Mouse (Mus musculus) heart, embryonic 11.5 days (tissue): ENCODE data around the gene Ankrd52. TPM values are rescaled to one million over a fixed set of nuclear protein-coding genes. Genes with fewer than 3 reads are reported as not detected.

Experiments used
- ATAC-seq: fragments of 200-750 bp; cut with Nextera tagmentation; replicated peaks from 2 replicates; pipeline ENCODE4 v1.8.0; 2017; ENCODE audit warnings: moderate library complexity; ENCODE audit not compliant: insufficient number of reproducible peaks, low FRiP score, low TSS enrichment
- H3K27ac ChIP-seq: fragments of 300-500 bp; sonication (generic); 2 replicates; pipeline ENCODE4 v1.5.1; 2014; ENCODE audit warnings: mild to moderate bottlenecking, low read depth, low read length
- H3K27me3 ChIP-seq: fragments of 300-500 bp; sonication (generic); 2 replicates; pipeline ENCODE4 v1.6.1; 2014; ENCODE audit warnings: mild to moderate bottlenecking, low read length, mixed read lengths; ENCODE audit not compliant: control insufficient read depth, insufficient read depth
- H3K36me3 ChIP-seq: fragments of 300-500 bp; sonication (generic); 2 replicates; pipeline ENCODE4 v1.6.1; 2014; ENCODE audit warnings: mild to moderate bottlenecking, low read length, moderate library complexity, mixed read lengths; ENCODE audit not compliant: control insufficient read depth, insufficient read depth
- H3K4me1 ChIP-seq: fragments of 300-500 bp; sonication (generic); 2 replicates; pipeline ENCODE4 v1.6.1; 2014; ENCODE audit warnings: low read length; ENCODE audit not compliant: control insufficient read depth, insufficient read depth
- H3K4me2 ChIP-seq: fragments of 300-500 bp; sonication (generic); 2 replicates; pipeline ENCODE4 v1.6.1; 2014; ENCODE audit warnings: mild to moderate bottlenecking, moderate library complexity
- H3K4me3 ChIP-seq: fragments of 300-500 bp; sonication (generic); 2 replicates; pipeline ENCODE4 v1.5.1; 2014; ENCODE audit warnings: low read depth, low read length
- H3K9ac ChIP-seq: fragments of 300-500 bp; sonication (generic); 2 replicates; pipeline ENCODE4 v1.6.1; 2014; ENCODE audit warnings: mild to moderate bottlenecking, low read depth, low read length, moderate library complexity
- H3K9me3 ChIP-seq: fragments of 300-500 bp; sonication (generic); replicated peaks from 2 replicates; pipeline ENCODE4 v1.6.1; 2016; ENCODE audit warnings: low read length; ENCODE audit not compliant: control insufficient read depth
- WGBS: fragments of 180-500 bp; shearing (Covaris S2); extraction: QIAGEN DNeasy Blood & Tissue Kit; methylation state at CpG from one replicate; pipeline ENCODE4 v1.1.7; 2014; ENCODE audit not compliant: insufficient replicate concordance; 5-methylcytosine and 5-hydroxymethylcytosine counted together
- microRNA-seq: library from miRNA; unstranded; fragments of <30 nt; microRNA quantifications from one replicate; pipeline ENCODE4, GENCODE M21; 2016; ENCODE audit warnings: borderline number of aligned reads
- polyA plus RNA-seq: library from polyadenylated mRNA; unstranded; fragments of >200 nt; fragmentation: Nextera tagmentation; extraction: Ambion mirVana; gene quantifications from 2 replicates; pipeline ENCODE4 v1.2.1, GENCODE M21; 2014

The Ankrd52 gene
- polyA plus RNA-seq, 1 experiment from 2014 or later: 11.7 TPM

- Histone ChIP-seq H3K4me3 (no peak overlapping the region), H3K9ac (no peak overlapping the region), H3K9me3 (no peaks in the 10 kb centered on the region), H3K27me3 (no peaks in the 10 kb centered on the region), H3K36me3 (0 out of 2 replicates have a peak, but pooled peaks cover 4% of the 10 kb centered on the region), H3K4me2 (no peak overlapping the region), H3K4me1 (no peaks in the 10 kb centered on the region), H3K27ac (no peak overlapping the region)
- 64% methylated on average over 4 of the region's 4 CpGs for WGBS
- ATAC-seq: no peak
Measured at GRCm38 (mm10) chr10:128445407-128445806, 68.5 kb downstream of the Ankrd52 start.

DNA sequence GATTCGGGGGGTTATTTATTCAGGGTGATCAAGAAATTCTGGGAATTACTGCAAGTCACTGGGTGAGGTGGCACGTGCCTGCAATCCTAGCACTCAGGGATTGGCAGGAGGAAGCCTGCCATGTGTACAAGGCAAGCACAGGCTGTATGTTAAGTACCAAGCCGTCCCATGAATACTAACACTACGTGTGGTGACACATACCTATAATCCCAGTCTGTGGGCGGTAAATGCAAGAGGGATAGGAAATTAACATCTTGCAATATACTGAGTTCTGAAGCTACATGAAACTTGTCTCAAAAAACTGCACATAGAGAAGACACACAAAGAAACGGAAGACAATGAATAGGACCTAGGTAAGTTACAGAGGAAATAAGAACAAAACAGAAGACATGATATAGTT, 74.1 kb downstream of the Ankrd52 start:
- Histone ChIP-seq H3K4me3 (no peak overlapping the region), H3K4me1 (no peaks in the 10 kb centered on the region), H3K36me3 (no peaks in the 10 kb centered on the region), H3K27ac (no peak overlapping the region), H3K9ac (no peak overlapping the region), H3K4me2 (no peak overlapping the region), H3K27me3 (no peaks in the 10 kb centered on the region), H3K9me3 (no peaks in the 10 kb centered on the region)
- WGBS: 76% methylated on average over 6 of the region's 6 CpGs
- no peak for ATAC-seq

DNA sequence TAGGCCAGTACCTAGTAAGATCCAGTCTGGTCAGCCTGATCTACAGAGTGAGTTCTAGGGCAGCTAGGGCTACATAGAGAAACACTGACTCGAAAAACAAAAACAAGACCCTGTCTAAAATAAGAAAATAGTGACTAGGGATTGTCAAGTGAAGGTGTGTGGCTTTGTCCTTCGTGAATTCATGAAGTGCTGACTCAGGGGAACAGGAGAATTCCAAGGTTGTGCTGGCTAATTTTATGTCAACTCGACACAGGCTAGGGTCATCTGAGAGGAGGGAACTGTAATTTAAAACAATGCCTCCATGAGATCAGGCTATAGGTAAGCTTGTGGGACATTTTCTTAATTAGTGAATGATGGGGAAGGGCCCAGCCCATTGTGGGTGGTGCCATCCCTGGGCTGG, 77.6 kb downstream of the Ankrd52 start:
- Histone ChIP-seq H3K36me3 (no peaks in the 10 kb centered on the region), H3K4me1 (no peaks in the 10 kb centered on the region)
- 70% methylated on average over 3 of the region's 3 CpGs for WGBS

GRCm38 (mm10) chr10:128455280-128455679, 78.4 kb downstream of the Ankrd52 start:
- Histone ChIP-seq H3K27ac (no peak overlapping the region), H3K4me1 (peaks cover 2% of the 10 kb centered on the region; the same call in 1 of the 2 replicates), H3K4me2 (peak overlapping the region; percentile 45), H3K9ac (peak overlapping the region; percentile 13; the same call in 1 of the 2 replicates), H3K27me3 (no peaks in the 10 kb centered on the region), H3K9me3 (no peaks in the 10 kb centered on the region), H3K4me3 (no peak overlapping the region), H3K36me3 (no peaks in the 10 kb centered on the region)
- no peak for ATAC-seq
- WGBS: 2% methylated on average over 6 of the region's 6 CpGs

More for the DNA sequence above, 77.6 kb downstream of the Ankrd52 start:
- H3K9ac ChIP-seq: no peak overlapping the region
- no peak overlapping the region for H3K27ac ChIP-seq
- ATAC-seq: no peak
- H3K27me3 ChIP-seq: no peaks in the 10 kb centered on the region
- no peak overlapping the region for H3K4me2 ChIP-seq
- no peaks in the 10 kb centered on the region for H3K9me3 ChIP-seq
- H3K4me3 ChIP-seq: no peak overlapping the region

DNA sequence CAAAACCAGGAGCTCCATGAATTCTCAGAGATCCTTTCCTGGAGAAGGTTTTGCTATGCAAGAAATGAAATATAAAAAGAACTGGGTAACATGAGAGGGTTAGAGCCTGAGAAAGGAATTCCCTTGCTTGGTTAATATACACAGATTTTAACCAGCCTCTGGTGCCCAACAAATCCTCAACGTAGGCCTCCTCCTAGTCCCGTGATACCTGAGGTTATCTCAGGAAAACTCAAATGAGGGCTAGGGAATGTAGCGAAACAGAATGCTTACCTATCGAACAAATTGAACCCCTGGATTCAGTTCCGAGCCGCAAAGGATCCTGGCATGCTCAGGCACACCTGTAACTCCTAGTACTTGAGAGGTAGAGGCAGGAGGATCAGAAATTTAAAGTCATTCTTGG, 80.8 kb downstream of the Ankrd52 start:
- Histone ChIP-seq H3K4me3 (no peak overlapping the region), H3K9ac (no peak overlapping the region)
- WGBS: 85% methylated on average over 6 of the region's 6 CpGs

More for the DNA sequence above, 80.8 kb downstream of the Ankrd52 start:
- no peak for ATAC-seq
- Histone ChIP-seq H3K36me3 (0 out of 2 replicates have a peak, but pooled peaks cover 3% of the 10 kb centered on the region), H3K4me1 (peaks cover 10% of the 10 kb centered on the region), H3K27me3 (no peaks in the 10 kb centered on the region), H3K9me3 (no peaks in the 10 kb centered on the region), H3K27ac (no peak overlapping the region), H3K4me2 (peak overlapping the region; percentile 78; the same call in 1 of the 2 replicates)

Small RNA genes lying within 50 kb of the gene (microRNA-seq; reads per million reads assigned to microRNA genes)
- not detected for gene Gm25361
- gene Gm26308: not detected
- 0.75 reads per million, percentile 6 among the genes with 10 or more reads in this experiment for gene Mir6914
- gene Mir6915: 1.0 reads per million, percentile 13 among the genes with 10 or more reads in this experiment
- gene Mir8105: 0.81 reads per million, percentile 9 among the genes with 10 or more reads in this experiment

Other genes starting within 250 kb of the Ankrd52 start
- 36.1 and 38.5 TPM in 2 replicates for gene Rbms2, start 196.8 kb upstream of the Ankrd52 start, polyA plus RNA-seq
- gene Gls2, start 182.7 kb upstream of the Ankrd52 start, polyA plus RNA-seq: 0.89 and 1.3 TPM in 2 replicates
- gene Spryd4, start 165.3 kb upstream of the Ankrd52 start, polyA plus RNA-seq: 40.4 and 41.4 TPM in 2 replicates
- gene Mip, start 151.3 kb upstream of the Ankrd52 start, polyA plus RNA-seq: not detected in 2 replicates
- gene Timeless, start 145.1 kb upstream of the Ankrd52 start, polyA plus RNA-seq: 33.1 and 34.2 TPM in 2 replicates
- gene Apon, start 123.0 kb upstream of the Ankrd52 start, polyA plus RNA-seq: 0.24 TPM in 1 of 2 replicates, not detected in the other
- gene Apof, start 108.4 kb upstream of the Ankrd52 start, polyA plus RNA-seq: 0.49 TPM in 1 of 2 replicates, not detected in the other
- 8.6 and 11.0 TPM in 2 replicates for gene Stat2, start 106.6 kb upstream of the Ankrd52 start, polyA plus RNA-seq
- 0.86 and 0.89 TPM in 2 replicates for gene Il23a, start 78.4 kb upstream of the Ankrd52 start, polyA plus RNA-seq
- 25.9 and 27.7 TPM in 2 replicates for gene Pan2, start 73.8 kb upstream of the Ankrd52 start, polyA plus RNA-seq
- gene Cnpy2, start 54.7 kb upstream of the Ankrd52 start, polyA plus RNA-seq: 206 and 224 TPM in 2 replicates
- gene Cs, start 39.4 kb upstream of the Ankrd52 start, polyA plus RNA-seq: 424 and 466 TPM in 2 replicates
- gene Coq10a, start 8.1 kb upstream of the Ankrd52 start, polyA plus RNA-seq: 12.6 and 14.0 TPM in 2 replicates
- 0.52 TPM in 1 of 2 replicates, not detected in the other for gene Slc39a5, start 24.1 kb downstream of the Ankrd52 start, polyA plus RNA-seq
- 61.6 and 70.8 TPM in 2 replicates for gene Nabp2, start 34.4 kb downstream of the Ankrd52 start, polyA plus RNA-seq
- 24.5 and 24.8 TPM in 2 replicates for gene Rnf41, start 34.5 kb downstream of the Ankrd52 start, polyA plus RNA-seq
- 70.8 and 82.8 TPM in 2 replicates for gene Smarcc2, start 82.1 kb downstream of the Ankrd52 start, polyA plus RNA-seq
- 1,242 and 1,345 TPM in 2 replicates for gene Myl6, start 117.0 kb downstream of the Ankrd52 start, polyA plus RNA-seq
- 3.3 and 5.4 TPM in 2 replicates for gene Myl6b, start 121.6 kb downstream of the Ankrd52 start, polyA plus RNA-seq
- 14.5 and 18.7 TPM in 2 replicates for gene Esyt1, start 148.8 kb downstream of the Ankrd52 start, polyA plus RNA-seq
- gene Zc3h10, start 170.7 kb downstream of the Ankrd52 start, polyA plus RNA-seq: 7.7 and 8.0 TPM in 2 replicates
- 2,515 and 2,664 TPM in 2 replicates for gene Rpl41, start 172.2 kb downstream of the Ankrd52 start, polyA plus RNA-seq
- gene Pa2g4, start 188.9 kb downstream of the Ankrd52 start, polyA plus RNA-seq: 162 and 163 TPM in 2 replicates
- 5.8 and 9.1 TPM in 2 replicates for gene Erbb3, start 212.5 kb downstream of the Ankrd52 start, polyA plus RNA-seq
- gene Rps26, start 249.6 kb downstream of the Ankrd52 start, polyA plus RNA-seq: 551 and 604 TPM in 2 replicates